Mouse (Mus musculus): Measurements from ENCODE around the gene Atg3.

- TF ChIP-seq POLR2A (IDR thresholded peaks at IDR 0.05; ENCODE audit: insufficient read depth, low read depth, low read length) (no peak), CTCF (IDR thresholded peaks at IDR 0.05) (no peak)
These were observed 48.1 kb upstream of the Atg3 start for GRCm38 (mm10) chr16:45110498-45110897.

Data from heart, adult 2 months (tissue).